Mouse (Mus musculus) heart, adult 2 months (tissue): ENCODE results near the gene Sirt2.

ENCODE experiments used
- CTCF ChIP-seq: fragments of 200-600 bp; IDR thresholded peaks from 2 replicates; pipeline ENCODE4 v1.8.1; 2022; ENCODE audit warnings: antibody characterized with exemption, mild to moderate bottlenecking, moderate library complexity
- EP300 ChIP-seq: fragments of 200-500 bp; IDR thresholded peaks from 2 replicates; pipeline ENCODE4 v1.6.1; 2011; ENCODE audit warnings: low read depth, low read length, control low read depth; ENCODE audit not compliant: insufficient read depth

DNA sequence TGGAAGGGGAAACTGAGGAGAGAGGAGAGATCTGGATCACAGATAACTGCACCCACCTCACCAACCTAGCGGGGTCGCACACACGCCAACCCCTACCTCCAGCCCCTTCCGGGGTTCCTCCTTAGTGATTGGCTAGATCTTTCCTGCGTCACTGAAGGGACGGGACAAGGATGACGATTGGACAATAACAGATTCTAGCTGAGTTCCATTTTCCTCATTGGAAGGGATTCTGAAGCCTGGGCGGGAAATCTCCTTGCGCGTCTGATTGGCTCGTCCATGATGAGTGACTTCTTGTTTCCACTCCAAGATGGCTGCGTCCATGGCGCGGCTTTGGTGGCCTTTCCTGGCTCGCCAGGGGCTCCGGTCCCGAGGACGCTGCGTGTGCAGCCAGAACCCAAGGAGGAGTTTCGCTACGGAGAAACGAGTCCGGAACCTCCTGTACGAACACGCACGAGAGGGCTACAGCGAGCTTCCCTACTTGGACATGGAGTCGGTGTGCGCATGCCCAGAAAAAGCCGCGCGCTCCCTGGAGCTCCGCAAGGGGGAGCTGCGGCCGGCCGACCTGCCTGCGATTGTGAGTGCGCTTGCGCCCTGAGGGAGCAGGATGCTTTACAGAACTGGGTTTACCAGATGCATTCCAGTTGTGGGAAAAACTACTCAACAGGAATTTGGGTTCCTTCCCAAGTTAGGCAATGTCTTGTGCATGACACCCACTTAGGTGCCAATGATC is 24.7 kb upstream of the Sirt2 start, which contains the start of the genes Mrps12 and Sars2:
- TF ChIP-seq EP300: no peak
- peak; percentile 99; the same call in 1 of the 2 replicates for TF ChIP-seq CTCF
